Mouse (Mus musculus) erythroblast, embryonic 14.5 days (primary cell): ENCODE results near the gene Snrpd2. TPM values are rescaled to one million over a fixed set of nuclear protein-coding genes. Genes with fewer than 3 reads are reported as not detected.

Experiments
- H3K27me3 ChIP-seq: 2 replicates; pipeline ENCODE4 v1.6.1; 2012; ENCODE audit warnings: inconsistent platforms; ENCODE audit not compliant: control insufficient read depth
- H3K36me3 ChIP-seq: 2 replicates; pipeline ENCODE4 v1.6.1; 2012; ENCODE audit warnings: mild to moderate bottlenecking, inconsistent platforms; ENCODE audit not compliant: control insufficient read depth
- H3K4me1 ChIP-seq: 2 replicates; pipeline ENCODE4 v1.6.1; 2012; ENCODE audit warnings: inconsistent platforms; ENCODE audit not compliant: control insufficient read depth
- H3K4me3 ChIP-seq: replicated peaks from 2 replicates; pipeline ENCODE3; 2012; ENCODE audit warnings: moderate library complexity, mild to moderate bottlenecking, inconsistent platforms
- H3K9me3 ChIP-seq: 2 replicates; pipeline ENCODE4 v1.6.1; 2012; ENCODE audit warnings: low read length, inconsistent platforms, mixed read lengths; ENCODE audit not compliant: control insufficient read depth
- GATA1 ChIP-seq: IDR thresholded peaks from 2 replicates; pipeline ENCODE4 v1.6.1; 2012; ENCODE audit warnings: low read length, inconsistent platforms, mixed read lengths
- TAL1 ChIP-seq: IDR thresholded peaks from 3 replicates; pipeline ENCODE4 v1.6.1; 2012; ENCODE audit warnings: low read length, inconsistent platforms, mixed read lengths
- polyA plus RNA-seq: library from polyadenylated mRNA; stranded (reverse); fragments of >175 nt; gene quantifications from 2 replicates; pipeline ENCODE4 v1.2.3, GENCODE M21; 2012

Gene Snrpd2
- polyA plus RNA-seq, 1 experiment: 9.5 TPM

- TF ChIP-seq TAL1 (no peak), GATA1 (no peak)
- Histone ChIP-seq H3K4me3 (no peak overlapping the region), H3K36me3 (peaks cover 5% of the 10 kb centered on the region), H3K4me1 (peaks cover 38% of the 10 kb centered on the region), H3K27me3 (peaks cover 42% of the 10 kb centered on the region), H3K9me3 (no peaks in the 10 kb centered on the region)
These were observed 9.9 kb downstream of the Snrpd2 start for GRCm38 (mm10) chr7:19159411-19159810.

GRCm38 (mm10) chr7:19160115-19160514, 10.6 kb downstream of the Snrpd2 start:
- Histone ChIP-seq H3K27me3 (peaks cover 49% of the 10 kb centered on the region), H3K4me3 (peak overlapping the region; percentile 38), H3K9me3 (no peaks in the 10 kb centered on the region), H3K36me3 (no peaks in the 10 kb centered on the region; the same call in none of the 2 replicates), H3K4me1 (peaks cover 45% of the 10 kb centered on the region)
- TF ChIP-seq TAL1: no peak
- no peak for TF ChIP-seq GATA1

GRCm38 (mm10) chr7:19162928-19163327, 13.4 kb downstream of the Snrpd2 start:
- H3K4me3 ChIP-seq: no peak overlapping the region
- H3K9me3 ChIP-seq: peaks cover 9% of the 10 kb centered on the region
- peaks cover 46% of the 10 kb centered on the region for H3K4me1 ChIP-seq
- peaks cover 68% of the 10 kb centered on the region for H3K27me3 ChIP-seq
- no peak for TF ChIP-seq TAL1
- no peak for TF ChIP-seq GATA1
- H3K36me3 ChIP-seq: no peaks in the 10 kb centered on the region

- no peak for TF ChIP-seq GATA1
- no peak for TF ChIP-seq TAL1
- no peak overlapping the region for H3K4me3 ChIP-seq
- H3K4me1 ChIP-seq: peaks cover 46% of the 10 kb centered on the region
- H3K9me3 ChIP-seq: peaks cover 9% of the 10 kb centered on the region
- peaks cover 74% of the 10 kb centered on the region for H3K27me3 ChIP-seq
- H3K36me3 ChIP-seq: no peaks in the 10 kb centered on the region
These were observed 14.2 kb downstream of the Snrpd2 start for GRCm38 (mm10) chr7:19163752-19164151.

- Histone ChIP-seq H3K27me3 (peaks cover 73% of the 10 kb centered on the region), H3K4me1 (peaks cover 46% of the 10 kb centered on the region), H3K9me3 (peaks cover 9% of the 10 kb centered on the region), H3K4me3 (no peak overlapping the region), H3K36me3 (no peaks in the 10 kb centered on the region)
- TF ChIP-seq TAL1: no peak
- no peak for TF ChIP-seq GATA1
These were observed 14.7 kb downstream of the Snrpd2 start for GRCm38 (mm10) chr7:19164189-19164588.

- peaks cover 72% of the 10 kb centered on the region for H3K27me3 ChIP-seq
- H3K9me3 ChIP-seq: peaks cover 9% of the 10 kb centered on the region
- no peaks in the 10 kb centered on the region for H3K36me3 ChIP-seq
- peaks cover 38% of the 10 kb centered on the region for H3K4me1 ChIP-seq
- H3K4me3 ChIP-seq: no peak overlapping the region
- TF ChIP-seq GATA1 (no peak), TAL1 (no peak)
These were observed 15.5 kb downstream of the Snrpd2 start for GRCm38 (mm10) chr7:19164978-19165377.

GRCm38 (mm10) chr7:19165656-19166423, 16.3 kb downstream of the Snrpd2 start, which contains the start of gene Gipr:
Gipr (minus strand) TSS chr7:19166127.
- H3K4me1 ChIP-seq: peaks cover 29% of the 10 kb centered on the region
- H3K4me3 ChIP-seq: no peak within 1 kb of the TSS
- H3K9me3 ChIP-seq: peaks cover 9% of the 10 kb centered on the region
- TF ChIP-seq TAL1 (no peak), GATA1 (no peak)
- peaks cover 73% of the 10 kb centered on the region for H3K27me3 ChIP-seq
- no peaks in the 10 kb centered on the region for H3K36me3 ChIP-seq

- no peaks in the 10 kb centered on the region for H3K36me3 ChIP-seq
- TF ChIP-seq GATA1 (no peak), TAL1 (no peak)
- H3K9me3 ChIP-seq: peaks cover 9% of the 10 kb centered on the region
- peaks cover 74% of the 10 kb centered on the region for H3K27me3 ChIP-seq
- H3K4me1 ChIP-seq: peaks cover 29% of the 10 kb centered on the region
- no peak overlapping the region for H3K4me3 ChIP-seq
These were observed 17.5 kb downstream of the Snrpd2 start for GRCm38 (mm10) chr7:19166990-19167389.

GRCm38 (mm10) chr7:19169506-19169905, 20.0 kb downstream of the Snrpd2 start:
- peaks cover 23% of the 10 kb centered on the region for H3K4me1 ChIP-seq
- H3K36me3 ChIP-seq: no peaks in the 10 kb centered on the region
- TF ChIP-seq GATA1: no peak
- TF ChIP-seq TAL1: no peak
- H3K4me3 ChIP-seq: no peak overlapping the region
- peaks cover 76% of the 10 kb centered on the region for H3K27me3 ChIP-seq
- H3K9me3 ChIP-seq: peaks cover 9% of the 10 kb centered on the region

- TF ChIP-seq GATA1 (no peak), TAL1 (no peak)
- no peaks in the 10 kb centered on the region for H3K36me3 ChIP-seq
- H3K27me3 ChIP-seq: peaks cover 76% of the 10 kb centered on the region
- no peak overlapping the region for H3K4me3 ChIP-seq
- peaks cover 16% of the 10 kb centered on the region for H3K4me1 ChIP-seq
- H3K9me3 ChIP-seq: peaks cover 9% of the 10 kb centered on the region
These were observed 20.6 kb downstream of the Snrpd2 start for GRCm38 (mm10) chr7:19170142-19170541.
